Mouse (Mus musculus): Measurements from ENCODE around the gene Rtp3. TPM values are rescaled to one million over a fixed set of nuclear protein-coding genes. Genes with fewer than 3 reads are reported as not detected.

Rtp3 gene
- polyA plus RNA-seq, 1 experiment = 2.0 TPM

GRCm38 (mm10) chr9:110937506-110938490, 52.6 kb downstream of the Rtp3 start:
- Histone ChIP-seq H3K27me3 (ENCODE audit: control insufficient read depth, insufficient read depth, low read length) (no peaks in the 10 kb centered on the region), H3K4me3 (ENCODE audit: extremely low read depth, insufficient read depth, insufficient read length) (no peak overlapping the region), H3K27ac (ENCODE audit: insufficient read depth, low read length) (no peak overlapping the region), H3K36me3 (ENCODE audit: control insufficient read depth, insufficient read depth, low read length) (no peaks in the 10 kb centered on the region), H3K4me1 (ENCODE audit: control insufficient read depth, insufficient read depth, insufficient read length) (no peaks in the 10 kb centered on the region)
- DNase-seq (ENCODE audit: low read depth in 1 of 2, low spot score in 2 of 2) = no peak
- 77% methylated on average over 12 of the region's 12 CpGs for WGBS
- TF ChIP-seq POLR2A (IDR thresholded peaks at IDR 0.05; ENCODE audit: low read depth, low read length) (no peak), CTCF (IDR thresholded peaks at IDR 0.05; ENCODE audit: extremely low read depth, insufficient read depth, insufficient read length, insufficient replicate concordance) (no peak)

GRCm38 (mm10) chr9:110935941-110936340, 54.4 kb downstream of the Rtp3 start:
- WGBS = 89% methylated on average over 7 of the region's 7 CpGs
- Histone ChIP-seq H3K27ac (ENCODE audit: insufficient read depth, low read length) (no peak overlapping the region), H3K27me3 (ENCODE audit: control insufficient read depth, insufficient read depth, low read length) (no peaks in the 10 kb centered on the region), H3K4me1 (ENCODE audit: control insufficient read depth, insufficient read depth, insufficient read length) (no peaks in the 10 kb centered on the region), H3K36me3 (ENCODE audit: control insufficient read depth, insufficient read depth, low read length) (no peaks in the 10 kb centered on the region), H3K4me3 (ENCODE audit: extremely low read depth, insufficient read depth, insufficient read length) (no peak overlapping the region)
- TF ChIP-seq POLR2A (IDR thresholded peaks at IDR 0.05; ENCODE audit: low read depth, low read length) (no peak), CTCF (IDR thresholded peaks at IDR 0.05; ENCODE audit: extremely low read depth, insufficient read depth, insufficient read length, insufficient replicate concordance) (no peak)
- no peak for DNase-seq (ENCODE audit: low read depth in 1 of 2, low spot score in 2 of 2)

Other genes starting within 250 kb of the Rtp3 start
- 0.94 TPM in 1 of 2 replicates, not detected in the other for gene Myl3, start 248.7 kb downstream of the Rtp3 start, polyA plus RNA-seq (2012; rRNA removed)
- gene Pth1r, start 243.4 kb downstream of the Rtp3 start, polyA plus RNA-seq (2012; rRNA removed) = 11.0 and 14.0 TPM in 2 replicates
- gene Prss42, start 192.4 kb downstream of the Rtp3 start, polyA plus RNA-seq (2012; rRNA removed) = not detected in 2 replicates
- not detected in 2 replicates for gene Prss44, start 176.6 kb downstream of the Rtp3 start, polyA plus RNA-seq (2012; rRNA removed)
- not detected in 2 replicates for gene Prss43, start 163.9 kb downstream of the Rtp3 start, polyA plus RNA-seq (2012; rRNA removed)
- not detected in 2 replicates for gene Prss45, start 156.0 kb downstream of the Rtp3 start, polyA plus RNA-seq (2012; rRNA removed)
- gene Prss46, start 146.1 kb downstream of the Rtp3 start, polyA plus RNA-seq (2012; rRNA removed) = not detected in 2 replicates
- 3.5 and 5.5 TPM in 2 replicates for gene Prss50, start 132.6 kb downstream of the Rtp3 start, polyA plus RNA-seq (2012; rRNA removed)
- 58.9 and 64.3 TPM in 2 replicates for gene Als2cl, start 110.7 kb downstream of the Rtp3 start, polyA plus RNA-seq (2012; rRNA removed)
- gene Tmie, start 110.5 kb downstream of the Rtp3 start, polyA plus RNA-seq (2012; rRNA removed) = 2.9 and 3.0 TPM in 2 replicates
- gene Fam240a, start 73.7 kb downstream of the Rtp3 start, polyA plus RNA-seq (2012; rRNA removed) = 0.25 and 0.35 TPM in 2 replicates
- 0.08 and 0.14 TPM in 2 replicates for gene Tdgf1, start 44.4 kb downstream of the Rtp3 start, polyA plus RNA-seq (2012; rRNA removed)
- gene Lrrc2, start 39.0 kb downstream of the Rtp3 start, polyA plus RNA-seq (2012; rRNA removed) = 0.02 TPM in 1 of 2 replicates, not detected in the other
- 12.3 and 14.1 TPM in 2 replicates for gene Ltf, start 28.7 kb upstream of the Rtp3 start, polyA plus RNA-seq (2012; rRNA removed)
- 5.3 and 5.4 TPM in 2 replicates for gene Ccrl2, start 66.9 kb upstream of the Rtp3 start, polyA plus RNA-seq (2012; rRNA removed)
- gene Lrrfip2, start 127.0 kb upstream of the Rtp3 start, polyA plus RNA-seq (2012; rRNA removed) = 5.3 and 6.4 TPM in 2 replicates

Data from spleen, adult 2 months (tissue).